Mouse (Mus musculus) Patski (cell line): ENCODE data around the gene Naa10. TPM values are rescaled to one million over a fixed set of nuclear protein-coding genes. Genes with fewer than 3 reads are reported as not detected.

Source experiments
- ATAC-seq: fragments of 100-300 bp; one replicate; pipeline ENCODE4 v1.8.0; 2021
- CTCF ChIA-PET: fragments of 350-600 bp; sonication (Branson Sonifier 250); formaldehyde crosslinking; loops from one replicate; lab custom pipeline; 2022; ENCODE audit warnings: inconsistent platforms; lab: Charles Lee
- POLR2A ChIA-PET: fragments of 350-600 bp; sonication (Branson Sonifier 250); formaldehyde crosslinking; loops from one replicate; lab custom pipeline; 2022; ENCODE audit warnings: antibody characterized with exemption, inconsistent platforms; lab: Charles Lee
- DNase-seq: peaks from one replicate; pipeline ENCODE4 v3.0.0-alpha.2; 2011; ENCODE audit warnings: low read depth, low spot score
- H3K27me3 ChIP-seq: fragments of 371-371 bp; one replicate; pipeline ENCODE4 v1.5.1; 2021
- CTCF ChIP-seq: fragments of 100-300 bp; IDR thresholded peaks from one replicate; pipeline ENCODE4 v1.5.1; 2021
- in situ Hi-C: fragments of 300-500 bp; cut with MboI; formaldehyde crosslinking; loops from 3 replicates; pipeline ENCODE4 v1.11.1; 2018; ENCODE audit warnings: low pct_unique_long_range_greater_than_20kb, mixed read lengths
- polyA plus RNA-seq: library from polyadenylated mRNA; unstranded; gene quantifications from one replicate; pipeline ENCODE4 v1.2.3, GENCODE M21; 2021

The Naa10 gene
- polyA plus RNA-seq, 1 experiment from 2014 or later, result 98.0 TPM

- in situ Hi-C loops, result loop anchor here (10.0 kb wide), 1 partner anchor 1493 kb away; no protein-coding TSS in a partner anchor
- ATAC-seq, result peak; percentile 85
- peak; percentile 33 for DNase-seq
- ChIA-PET POLR2A (interaction anchor here (1.2 kb wide), 1 partner anchor 40 kb away, joined by 3 read pairs; the partner anchor contains the start of genes Arhgap4 and Naa10), CTCF (interaction anchor here (0.9 to 1.2 kb wide), 2 partner anchors 15 to 39 kb away, joined by 4 read pairs; no protein-coding TSS in a partner anchor)
- no peak for TF ChIP-seq CTCF
- peaks cover 9% of the 10 kb centered on the region for H3K27me3 ChIP-seq
Observed at GRCm38 (mm10) chrX:73881463-73881862, 40.3 kb downstream of the Naa10 start.

- DNase-seq (no peak), ATAC-seq (peak; percentile 51)
- TF ChIP-seq CTCF, result no peak
- peaks cover 9% of the 10 kb centered on the region for H3K27me3 ChIP-seq
- in situ Hi-C loops, result loop anchor here (10.0 kb wide), 1 partner anchor 1494 kb away; no protein-coding TSS in a partner anchor
- CTCF ChIA-PET, result interaction anchor here (1.2 kb wide), 1 partner anchor 39 kb away, joined by 4 read pairs; no protein-coding TSS in a partner anchor
- POLR2A ChIA-PET, result interaction anchor here (1.2 kb wide), 1 partner anchor 41 kb away, joined by 3 read pairs; the partner anchor contains the start of genes Arhgap4 and Naa10
Observed at GRCm38 (mm10) chrX:73881036-73881427, 40.7 kb downstream of the Naa10 start.

GRCm38 (mm10) chrX:73880194-73881035 lies 41.3 kb downstream of the Naa10 start:
- ChIA-PET CTCF (no interaction called here), POLR2A (no interaction called here)
- TF ChIP-seq CTCF, result no peak
- in situ Hi-C loops, result loop anchor here (10.0 kb wide), 1 partner anchor 1494 kb away; no protein-coding TSS in a partner anchor
- H3K27me3 ChIP-seq, result peaks cover 9% of the 10 kb centered on the region
- DNase-seq (no peak), ATAC-seq (peak; percentile 35)

- no peak for TF ChIP-seq CTCF
- in situ Hi-C loops, result no loop called here
- ChIA-PET POLR2A (no interaction called here), CTCF (no interaction called here)
- DNase-seq, result no peak
- H3K27me3 ChIP-seq, result peaks cover 4% of the 10 kb centered on the region
- ATAC-seq, result no peak
Observed at GRCm38 (mm10) chrX:73877014-73877413, 44.7 kb downstream of the Naa10 start.

- TF ChIP-seq CTCF, result no peak
- peaks cover 4% of the 10 kb centered on the region for H3K27me3 ChIP-seq
- DNase-seq (no peak), ATAC-seq (no peak)
- in situ Hi-C loops, result no loop called here
- ChIA-PET CTCF (no interaction called here), POLR2A (no interaction called here)
Observed at GRCm38 (mm10) chrX:73875881-73876280, 45.9 kb downstream of the Naa10 start.

GRCm38 (mm10) chrX:73871956-73872355 lies 49.8 kb downstream of the Naa10 start:
- in situ Hi-C loops, result no loop called here
- no peaks in the 10 kb centered on the region for H3K27me3 ChIP-seq
- CTCF ChIA-PET, result no interaction called here
- POLR2A ChIA-PET, result no interaction called here
- no peak for DNase-seq
- TF ChIP-seq CTCF, result no peak
- ATAC-seq, result no peak

- CTCF ChIA-PET, result no interaction called here
- ATAC-seq (no peak), DNase-seq (no peak)
- H3K27me3 ChIP-seq, result no peaks in the 10 kb centered on the region
- POLR2A ChIA-PET, result no interaction called here
- no peak for TF ChIP-seq CTCF
- in situ Hi-C loops, result no loop called here
Observed at GRCm38 (mm10) chrX:73871474-73871873, 50.3 kb downstream of the Naa10 start.

- ATAC-seq (no peak), DNase-seq (no peak)
- H3K27me3 ChIP-seq, result no peaks in the 10 kb centered on the region
- ChIA-PET POLR2A (interaction anchor here (0.6 kb wide), 1 partner anchor 220 kb away, joined by 3 read pairs; no protein-coding TSS in a partner anchor), CTCF (no interaction called here)
- in situ Hi-C loops, result no loop called here
- TF ChIP-seq CTCF, result no peak
Observed at GRCm38 (mm10) chrX:73869334-73869733, 52.4 kb downstream of the Naa10 start.

GRCm38 (mm10) chrX:73867852-73868251 lies 53.9 kb downstream of the Naa10 start:
- DNase-seq (no peak), ATAC-seq (no peak)
- in situ Hi-C loops, result no loop called here
- POLR2A ChIA-PET, result no interaction called here
- no peaks in the 10 kb centered on the region for H3K27me3 ChIP-seq
- TF ChIP-seq CTCF, result no peak
- CTCF ChIA-PET, result no interaction called here

- ATAC-seq (no peak), DNase-seq (no peak)
- TF ChIP-seq CTCF, result no peak
- POLR2A ChIA-PET, result no interaction called here
- no peaks in the 10 kb centered on the region for H3K27me3 ChIP-seq
- in situ Hi-C loops, result no loop called here
- CTCF ChIA-PET, result no interaction called here
Observed at GRCm38 (mm10) chrX:73867256-73867655, 54.5 kb downstream of the Naa10 start.

Other genes with a start within 250 kb of the Naa10 start
- 192 TPM for gene Slc6a8, start 248.8 kb downstream of the Naa10 start, polyA plus RNA-seq
- gene Bcap31, start 205.8 kb downstream of the Naa10 start, polyA plus RNA-seq, result 324 TPM
- 13.3 TPM for gene Abcd1, start 205.3 kb downstream of the Naa10 start, polyA plus RNA-seq
- 0.06 TPM for gene Plxnb3, start 164.9 kb downstream of the Naa10 start, polyA plus RNA-seq
- gene Srpk3, start 147.5 kb downstream of the Naa10 start, polyA plus RNA-seq, result 4.0 TPM
- 275 TPM for gene Idh3g, start 135.0 kb downstream of the Naa10 start, polyA plus RNA-seq
- 194 TPM for gene Ssr4, start 134.9 kb downstream of the Naa10 start, polyA plus RNA-seq
- gene Pdzd4, start 97.0 kb downstream of the Naa10 start, polyA plus RNA-seq, result 30.5 TPM
- 0.05 TPM for gene Avpr2, start 29.8 kb downstream of the Naa10 start, polyA plus RNA-seq
- 320 TPM for gene L1cam, start 25.8 kb downstream of the Naa10 start, polyA plus RNA-seq
- 1.0 TPM for gene Arhgap4, start 74 bp downstream of the Naa10 start, polyA plus RNA-seq
- gene Renbp, start 8.9 kb upstream of the Naa10 start, polyA plus RNA-seq, result 166 TPM
- 81.1 TPM for gene Hcfc1, start 44.4 kb upstream of the Naa10 start, polyA plus RNA-seq
- gene Irak1, start 102.0 kb upstream of the Naa10 start, polyA plus RNA-seq, result 106 TPM
- 0.24 TPM for gene Opn1mw, start 205.5 kb upstream of the Naa10 start, polyA plus RNA-seq
- gene Mecp2, start 213.4 kb upstream of the Naa10 start, polyA plus RNA-seq, result 24.5 TPM
- gene Tex28, start 245.9 kb upstream of the Naa10 start, polyA plus RNA-seq, result not detected